Mouse (Mus musculus): ENCODE data around the gene Gm13278. TPM values are rescaled to one million over a fixed set of nuclear protein-coding genes. Genes with fewer than 3 reads are reported as not detected.

Gene Gm13278
- not detected in 2 replicates for polyA plus RNA-seq (2021; fragmentation: Nextera tagmentation)
- long read RNA-seq, experiment 1, result 0 reads
- long read RNA-seq, experiment 2, result 0 reads

DNA sequence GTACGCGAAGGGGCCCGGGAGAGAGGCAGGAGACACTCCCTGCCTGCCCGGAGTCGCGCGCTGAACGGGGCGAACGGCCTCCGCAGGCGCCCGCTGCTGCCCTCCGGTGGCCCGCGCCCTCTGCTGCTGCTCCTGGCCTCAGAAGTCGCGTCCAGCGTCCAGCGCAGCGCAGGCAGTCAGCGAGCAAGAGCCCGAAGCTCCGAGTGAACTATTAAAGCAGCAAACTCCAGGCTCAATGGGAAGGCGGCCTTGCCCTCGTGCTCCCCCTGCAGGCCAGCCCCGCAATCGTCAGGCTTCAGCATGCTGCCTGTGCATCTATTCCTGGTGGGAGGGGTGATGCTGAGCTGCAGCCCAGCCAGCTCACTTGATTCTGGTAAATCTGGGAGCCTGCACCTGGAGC, at the start of gene Gm13278:
TSS of gene Gm13278 (plus strand) at position 301 of the 400 bp plus-strand sequence.

DNA sequence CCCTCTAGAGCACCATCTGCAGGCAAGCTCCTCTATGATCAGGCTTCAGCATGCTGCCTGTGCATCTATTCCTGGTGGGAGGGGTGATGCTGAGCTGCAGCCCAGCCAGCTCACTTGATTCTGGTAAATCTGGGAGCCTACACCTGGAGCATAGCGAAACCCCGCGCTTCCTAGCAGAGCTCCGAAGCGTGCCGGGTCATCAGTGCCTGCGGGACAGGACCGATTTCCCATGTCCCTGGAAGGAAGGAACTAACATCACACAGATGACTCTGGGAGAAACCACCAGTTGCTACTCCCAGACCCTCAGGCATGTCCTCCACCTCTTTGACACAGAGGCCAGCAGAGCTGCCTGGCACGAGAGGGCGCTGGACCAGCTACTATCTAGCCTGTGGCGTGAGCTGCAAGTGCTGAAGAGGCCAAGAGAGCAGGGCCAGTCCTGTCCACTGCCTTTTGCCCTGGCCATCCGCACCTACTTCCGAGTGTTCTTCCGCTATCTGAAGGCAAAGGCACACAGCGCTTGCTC, 36.5 kb upstream of the Gm13278 start, which contains the start of gene Gm13271:
TSS of gene Gm13271 (plus strand) at position 51 of the 523 bp plus-strand sequence.

DNA sequence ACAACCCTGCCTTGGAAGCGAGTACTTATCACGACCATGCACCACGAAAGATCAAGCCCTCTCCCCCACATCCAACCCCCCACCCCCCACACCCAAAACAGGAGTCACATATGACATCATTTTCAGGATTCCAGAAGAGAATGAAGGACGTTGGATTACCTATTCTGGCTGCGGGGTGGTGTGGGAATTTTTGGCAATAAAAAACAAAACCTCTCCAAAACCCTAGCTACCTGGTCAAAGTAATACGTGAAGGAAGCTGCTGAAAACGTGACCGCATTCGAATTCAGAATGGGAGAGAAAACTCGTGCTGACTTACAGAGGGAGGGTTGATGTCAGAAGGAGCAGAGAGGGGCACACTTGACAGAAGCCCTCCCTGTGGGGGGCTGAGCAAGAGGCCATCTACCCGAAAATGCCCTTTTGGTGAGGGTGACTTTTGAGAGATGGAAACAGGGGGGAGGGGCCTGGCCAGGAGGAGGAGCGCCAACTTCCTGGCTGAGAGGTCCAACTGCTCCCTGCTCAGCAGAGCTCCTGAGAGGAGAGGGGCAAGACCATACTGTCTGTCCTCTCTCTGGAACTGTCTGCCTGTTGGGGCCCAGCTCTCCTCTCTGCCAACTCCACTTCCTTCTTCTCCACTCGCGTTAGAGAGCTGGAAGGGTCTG, 31.6 kb upstream of the Gm13278 start, which contains the start of gene Gm13283:
TSS of gene Gm13283 (plus strand) at position 510 of the 659 bp plus-strand sequence.

DNA sequence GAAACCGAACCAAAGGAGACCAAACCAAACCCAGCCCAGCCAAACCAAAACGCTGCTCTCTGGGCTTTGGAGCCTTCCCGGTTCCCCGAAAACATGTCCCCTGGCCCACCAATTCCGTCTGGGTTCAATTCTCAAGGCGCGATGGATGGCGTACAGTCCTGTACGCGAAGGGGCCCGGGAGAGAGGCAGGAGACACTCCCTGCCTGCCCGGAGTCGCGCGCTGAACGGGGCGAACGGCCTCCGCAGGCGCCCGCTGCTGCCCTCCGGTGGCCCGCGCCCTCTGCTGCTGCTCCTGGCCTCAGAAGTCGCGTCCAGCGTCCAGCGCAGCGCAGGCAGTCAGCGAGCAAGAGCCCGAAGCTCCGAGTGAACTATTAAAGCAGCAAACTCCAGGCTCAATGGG, 17.8 kb upstream of the Gm13278 start, which contains the start of gene Gm13290:
TSS of gene Gm13290 (plus strand) at position 301 of the 400 bp plus-strand sequence.

DNA sequence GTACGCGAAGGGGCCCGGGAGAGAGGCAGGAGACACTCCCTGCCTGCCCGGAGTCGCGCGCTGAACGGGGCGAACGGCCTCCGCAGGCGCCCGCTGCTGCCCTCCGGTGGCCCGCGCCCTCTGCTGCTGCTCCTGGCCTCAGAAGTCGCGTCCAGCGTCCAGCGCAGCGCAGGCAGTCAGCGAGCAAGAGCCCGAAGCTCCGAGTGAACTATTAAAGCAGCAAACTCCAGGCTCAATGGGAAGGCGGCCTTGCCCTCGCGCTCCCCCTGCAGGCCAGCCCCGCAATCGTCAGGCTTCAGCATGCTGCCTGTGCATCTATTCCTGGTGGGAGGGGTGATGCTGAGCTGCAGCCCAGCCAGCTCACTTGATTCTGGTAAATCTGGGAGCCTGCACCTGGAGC, 14.7 kb upstream of the Gm13278 start, which contains the start of gene Gm13289:
TSS of gene Gm13289 (plus strand) at position 301 of the 400 bp plus-strand sequence.

DNA sequence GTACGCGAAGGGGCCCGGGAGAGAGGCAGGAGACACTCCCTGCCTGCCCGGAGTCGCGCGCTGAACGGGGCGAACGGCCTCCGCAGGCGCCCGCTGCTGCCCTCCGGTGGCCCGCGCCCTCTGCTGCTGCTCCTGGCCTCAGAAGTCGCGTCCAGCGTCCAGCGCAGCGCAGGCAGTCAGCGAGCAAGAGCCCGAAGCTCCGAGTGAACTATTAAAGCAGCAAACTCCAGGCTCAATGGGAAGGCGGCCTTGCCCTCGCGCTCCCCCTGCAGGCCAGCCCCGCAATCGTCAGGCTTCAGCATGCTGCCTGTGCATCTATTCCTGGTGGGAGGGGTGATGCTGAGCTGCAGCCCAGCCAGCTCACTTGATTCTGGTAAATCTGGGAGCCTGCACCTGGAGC, 11.8 kb upstream of the Gm13278 start, which contains the start of gene Gm13272:
TSS of gene Gm13272 (plus strand) at position 301 of the 400 bp plus-strand sequence.

DNA sequence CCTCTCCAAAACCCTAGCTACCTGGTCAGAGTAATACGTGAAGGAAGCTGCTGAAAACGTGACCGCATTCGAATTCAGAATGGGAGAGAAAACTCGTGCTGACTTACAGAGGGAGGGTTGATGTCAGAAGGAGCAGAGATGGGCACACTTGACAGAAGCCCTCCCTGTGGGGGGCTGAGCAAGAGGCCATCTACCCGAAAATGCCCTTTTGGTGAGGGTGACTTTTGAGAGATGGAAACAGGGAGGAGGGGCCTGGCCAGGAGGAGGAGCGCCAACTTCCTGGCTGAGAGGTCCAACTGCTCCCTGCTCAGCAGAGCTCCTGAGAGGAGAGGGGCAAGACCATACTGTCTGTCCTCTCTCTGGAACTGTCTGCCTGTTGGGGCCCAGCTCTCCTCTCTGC, 9.5 kb upstream of the Gm13278 start, which contains the start of gene Ifnz:
TSS of gene Ifnz (plus strand) at position 301 of the 400 bp plus-strand sequence.

DNA sequence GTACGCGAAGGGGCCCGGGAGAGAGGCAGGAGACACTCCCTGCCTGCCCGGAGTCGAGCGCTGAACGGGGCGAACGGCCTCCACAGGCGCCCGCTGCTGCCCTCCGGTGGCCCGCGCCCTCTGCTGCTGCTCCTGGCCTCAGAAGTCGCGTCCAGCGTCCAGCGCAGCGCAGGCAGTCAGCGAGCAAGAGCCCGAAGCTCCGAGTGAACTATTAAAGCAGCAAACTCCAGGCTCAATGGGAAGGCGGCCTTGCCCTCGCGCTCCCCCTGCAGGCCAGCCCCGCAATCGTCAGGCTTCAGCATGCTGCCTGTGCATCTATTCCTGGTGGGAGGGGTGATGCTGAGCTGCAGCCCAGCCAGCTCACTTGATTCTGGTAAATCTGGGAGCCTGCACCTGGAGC, 5.9 kb upstream of the Gm13278 start, which contains the start of gene Gm13276:
TSS of gene Gm13276 (plus strand) at position 301 of the 400 bp plus-strand sequence.

DNA sequence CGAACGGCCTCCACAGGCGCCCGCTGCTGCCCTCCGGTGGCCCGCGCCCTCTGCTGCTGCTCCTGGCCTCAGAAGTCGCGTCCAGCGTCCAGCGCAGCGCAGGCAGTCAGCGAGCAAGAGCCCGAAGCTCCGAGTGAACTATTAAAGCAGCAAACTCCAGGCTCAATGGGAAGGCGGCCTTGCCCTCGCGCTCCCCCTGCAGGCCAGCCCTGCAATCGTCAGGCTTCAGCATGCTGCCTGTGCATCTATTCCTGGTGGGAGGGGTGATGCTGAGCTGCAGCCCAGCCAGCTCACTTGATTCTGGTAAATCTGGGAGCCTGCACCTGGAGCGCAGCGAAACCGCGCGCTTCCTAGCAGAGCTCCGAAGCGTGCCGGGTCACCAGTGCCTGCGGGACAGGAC, 2.9 kb upstream of the Gm13278 start, which contains the start of gene Gm13277:
TSS of gene Gm13277 (plus strand) at position 231 of the 400 bp plus-strand sequence.

DNA sequence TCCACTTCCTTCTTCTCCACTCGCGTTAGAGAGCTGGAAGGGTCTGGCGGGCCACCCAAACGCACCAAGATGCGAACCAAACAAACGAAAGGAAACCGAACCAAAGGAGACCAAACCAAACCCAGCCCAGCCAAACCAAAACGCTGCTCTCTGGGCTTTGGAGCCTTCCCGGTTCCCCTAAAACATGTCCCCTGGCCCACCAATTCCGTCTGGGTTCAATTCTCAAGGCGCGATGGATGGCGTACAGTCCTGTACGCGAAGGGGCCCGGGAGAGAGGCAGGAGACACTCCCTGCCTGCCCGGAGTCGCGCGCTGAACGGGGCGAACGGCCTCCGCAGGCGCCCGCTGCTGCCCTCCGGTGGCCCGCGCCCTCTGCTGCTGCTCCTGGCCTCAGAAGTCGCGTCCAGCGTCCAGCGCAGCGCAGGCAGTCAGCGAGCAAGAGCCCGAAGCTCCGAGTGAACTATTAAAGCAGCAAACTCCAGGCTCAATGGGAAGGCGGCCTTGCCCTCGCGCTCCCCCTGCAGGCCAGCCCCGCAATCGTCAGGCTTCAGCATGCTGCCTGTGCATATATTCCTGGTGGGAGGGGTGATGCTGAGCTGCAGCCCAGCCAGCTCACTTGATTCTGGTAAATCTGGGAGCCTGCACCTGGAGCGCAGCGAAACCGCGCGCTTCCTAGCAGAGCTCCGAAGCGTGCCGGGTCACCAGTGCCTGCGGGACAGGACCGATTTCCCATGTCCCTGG, 2.8 kb downstream of the Gm13278 start, which contains the start of gene Gm13275:
TSS of gene Gm13275 (plus strand) at position 552 of the 740 bp plus-strand sequence.

DNA sequence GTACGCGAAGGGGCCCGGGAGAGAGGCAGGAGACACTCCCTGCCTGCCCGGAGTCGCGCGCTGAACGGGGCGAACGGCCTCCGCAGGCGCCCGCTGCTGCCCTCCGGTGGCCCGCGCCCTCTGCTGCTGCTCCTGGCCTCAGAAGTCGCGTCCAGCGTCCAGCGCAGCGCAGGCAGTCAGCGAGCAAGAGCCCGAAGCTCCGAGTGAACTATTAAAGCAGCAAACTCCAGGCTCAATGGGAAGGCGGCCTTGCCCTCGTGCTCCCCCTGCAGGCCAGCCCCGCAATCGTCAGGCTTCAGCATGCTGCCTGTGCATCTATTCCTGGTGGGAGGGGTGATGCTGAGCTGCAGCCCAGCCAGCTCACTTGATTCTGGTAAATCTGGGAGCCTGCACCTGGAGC, 5.7 kb downstream of the Gm13278 start, which contains the start of gene Gm13279:
TSS of gene Gm13279 (plus strand) at position 301 of the 400 bp plus-strand sequence.

DNA sequence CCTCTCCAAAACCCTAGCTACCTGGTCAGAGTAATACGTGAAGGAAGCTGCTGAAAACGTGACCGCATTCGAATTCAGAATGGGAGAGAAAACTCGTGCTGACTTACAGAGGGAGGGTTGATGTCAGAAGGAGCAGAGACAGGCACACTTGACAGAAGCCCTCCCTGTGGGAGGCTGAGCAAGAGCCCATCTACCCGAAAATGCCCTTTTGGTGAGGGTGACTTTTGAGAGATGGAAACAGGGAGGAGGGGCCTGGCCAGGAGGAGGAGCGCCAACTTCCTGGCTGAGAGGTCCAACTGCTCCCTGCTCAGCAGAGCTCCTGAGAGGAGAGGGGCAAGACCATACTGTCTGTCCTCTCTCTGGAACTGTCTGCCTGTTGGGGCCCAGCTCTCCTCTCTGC, 8.0 kb downstream of the Gm13278 start, which contains the start of gene Gm13285:
TSS of gene Gm13285 (plus strand) at position 301 of the 400 bp plus-strand sequence.

DNA sequence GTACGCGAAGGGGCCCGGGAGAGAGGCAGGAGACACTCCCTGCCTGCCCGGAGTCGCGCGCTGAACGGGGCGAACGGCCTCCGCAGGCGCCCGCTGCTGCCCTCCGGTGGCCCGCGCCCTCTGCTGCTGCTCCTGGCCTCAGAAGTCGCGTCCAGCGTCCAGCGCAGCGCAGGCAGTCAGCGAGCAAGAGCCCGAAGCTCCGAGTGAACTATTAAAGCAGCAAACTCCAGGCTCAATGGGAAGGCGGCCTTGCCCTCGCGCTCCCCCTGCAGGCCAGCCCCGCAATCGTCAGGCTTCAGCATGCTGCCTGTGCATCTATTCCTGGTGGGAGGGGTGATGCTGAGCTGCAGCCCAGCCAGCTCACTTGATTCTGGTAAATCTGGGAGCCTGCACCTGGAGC, 11.6 kb downstream of the Gm13278 start, which contains the start of gene Gm13287:
TSS of gene Gm13287 (plus strand) at position 301 of the 400 bp plus-strand sequence.

DNA sequence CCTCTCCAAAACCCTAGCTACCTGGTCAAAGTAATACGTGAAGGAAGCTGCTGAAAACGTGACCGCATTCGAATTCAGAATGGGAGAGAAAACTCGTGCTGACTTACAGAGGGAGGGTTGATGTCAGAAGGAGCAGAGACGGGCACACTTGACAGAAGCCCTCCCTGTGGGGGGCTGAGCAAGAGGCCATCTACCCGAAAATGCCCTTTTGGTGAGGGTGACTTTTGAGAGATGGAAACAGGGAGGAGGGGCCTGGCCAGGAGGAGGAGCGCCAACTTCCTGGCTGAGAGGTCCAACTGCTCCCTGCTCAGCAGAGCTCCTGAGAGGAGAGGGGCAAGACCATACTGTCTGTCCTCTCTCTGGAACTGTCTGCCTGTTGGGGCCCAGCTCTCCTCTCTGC, 13.9 kb downstream of the Gm13278 start, which contains the start of gene Gm13288:
TSS of gene Gm13288 (plus strand) at position 301 of the 400 bp plus-strand sequence.

DNA sequence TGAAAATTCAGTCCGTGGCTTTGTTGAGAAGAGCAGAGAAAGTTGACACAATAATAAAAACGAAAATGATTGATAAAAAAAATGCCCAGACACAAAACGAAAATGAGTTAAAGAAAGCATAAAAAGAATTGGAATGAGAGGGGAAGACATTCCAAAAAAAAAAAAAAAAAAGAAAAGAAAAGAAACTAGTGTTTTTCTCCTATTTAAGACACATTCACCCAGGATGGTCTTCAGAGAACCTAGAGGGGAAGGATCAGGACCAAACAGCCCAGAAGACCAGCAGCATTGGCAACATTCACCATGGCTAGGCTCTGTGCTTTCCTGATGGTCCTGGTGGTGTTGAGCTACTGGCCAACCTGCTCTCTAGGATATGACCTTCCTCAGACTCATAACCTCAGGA, 24.6 kb downstream of the Gm13278 start, which contains the start of gene Ifna7:
TSS of gene Ifna7 (plus strand) at position 301 of the 400 bp plus-strand sequence.

DNA sequence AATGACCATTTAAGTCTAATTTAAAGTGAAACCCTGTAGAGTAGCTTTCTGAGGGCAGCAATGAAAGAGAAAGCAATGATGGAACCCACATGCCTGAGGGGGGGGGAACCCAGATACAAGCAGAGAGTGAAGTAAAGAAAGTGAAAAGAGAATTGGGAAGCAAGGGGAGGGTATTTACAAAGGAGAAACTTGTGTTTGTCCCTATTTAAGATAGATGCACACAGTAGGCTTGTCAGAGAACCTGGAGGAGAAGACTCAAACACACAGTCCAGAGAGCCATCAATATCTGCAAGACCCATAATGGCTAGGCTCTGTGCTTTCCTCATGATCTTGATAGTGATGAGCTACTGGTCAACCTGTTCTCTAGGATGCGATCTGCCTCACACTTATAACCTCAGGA, 28.3 kb downstream of the Gm13278 start, which contains the start of gene Ifna11:
TSS of gene Ifna11 (plus strand) at position 301 of the 400 bp plus-strand sequence.

DNA sequence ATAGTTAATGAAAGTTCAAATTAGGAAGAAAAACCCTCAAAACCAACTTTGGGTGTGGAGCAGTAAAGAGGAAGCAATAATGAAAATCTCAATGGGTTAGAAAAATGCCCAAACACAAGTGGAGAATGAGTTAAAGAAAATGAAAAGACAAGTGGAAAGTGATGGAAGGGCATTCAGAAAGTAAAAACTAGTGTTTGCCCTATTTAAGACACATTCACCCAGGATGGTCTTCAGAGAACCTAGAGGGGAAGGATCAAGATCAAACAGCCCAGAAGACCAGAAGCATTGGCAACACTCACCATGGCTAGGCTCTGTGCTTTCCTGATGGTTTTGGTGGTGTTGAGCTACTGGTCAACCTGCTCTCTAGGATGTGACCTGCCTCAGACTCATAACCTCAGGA, 35.8 kb downstream of the Gm13278 start, which contains the start of gene Ifna6:
TSS of gene Ifna6 (plus strand) at position 301 of the 400 bp plus-strand sequence.

DNA sequence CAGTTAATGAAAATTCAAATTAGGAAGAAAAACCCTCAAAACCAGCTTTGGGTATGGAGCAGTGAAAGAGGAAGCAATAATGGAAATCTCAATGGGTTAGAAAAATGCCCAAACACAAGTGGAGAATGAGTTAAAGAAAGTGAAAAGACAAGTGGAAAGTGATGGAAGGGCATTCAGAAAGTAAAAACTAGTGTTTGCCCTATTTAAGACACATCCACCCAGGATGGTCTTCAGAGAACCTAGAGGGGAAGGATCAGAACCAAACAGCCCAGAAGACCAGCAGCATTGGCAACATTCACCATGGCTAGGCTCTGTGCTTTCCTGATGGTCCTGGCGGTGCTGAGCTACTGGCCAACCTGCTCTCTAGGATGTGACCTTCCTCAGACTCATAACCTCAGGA, 43.9 kb downstream of the Gm13278 start, which contains the start of gene Ifna5:
TSS of gene Ifna5 (plus strand) at position 301 of the 400 bp plus-strand sequence.

DNA sequence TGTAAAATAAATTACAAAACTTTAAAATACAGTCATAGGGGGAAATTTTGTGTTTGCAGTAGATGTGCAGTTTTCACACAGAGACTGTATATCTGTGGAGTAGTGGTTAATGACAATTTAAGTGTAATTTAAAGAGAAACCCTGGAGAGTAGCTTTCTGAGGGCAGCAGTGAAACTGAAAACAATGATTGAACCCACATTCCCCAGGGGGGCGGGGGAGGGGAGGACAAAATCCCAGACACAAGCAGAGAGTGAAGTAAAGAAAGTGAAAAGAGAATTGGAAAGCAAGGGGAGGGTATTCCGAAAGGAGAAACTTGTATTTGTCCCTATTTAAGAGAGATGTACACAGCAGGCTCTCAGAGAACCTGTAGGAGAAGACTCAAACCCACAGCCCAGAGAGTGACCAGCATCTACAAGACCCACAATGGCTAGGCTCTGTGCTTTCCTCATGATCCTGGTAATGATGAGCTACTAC, 50.1 kb downstream of the Gm13278 start, which contains the start of gene Ifna4:
TSS of gene Ifna4 (plus strand) at position 424 of the 474 bp plus-strand sequence.

All from layer of hippocampus, adult 6 months (tissue).